Mouse (Mus musculus) heart, embryonic 14.5 days (tissue): ENCODE measurements around the gene Hist1h4c. TPM values are rescaled to one million over a fixed set of nuclear protein-coding genes. Genes with fewer than 3 reads are reported as not detected.
"Not testable (repeated sequence)": the region's sequence is repeated elsewhere in the genome, so short reads cannot be mapped to it uniquely, and the experiment has no call there.

ENCODE experiments used
- ATAC-seq: fragments of 200-750 bp; cut with Nextera tagmentation; 2 replicates; pipeline ENCODE4 v1.8.0; 2017; ENCODE audit warnings: low read depth, moderate TSS enrichment; ENCODE audit not compliant: insufficient number of reproducible peaks, insufficient read depth, low FRiP score
- H3K27ac ChIP-seq, 2 experiments: fragments of 200-500 bp in 1 of 2; fragments of 300-500 bp in 1 of 2; sonication (generic) in 1 of 2; replicated peaks in 1 of 2; 2 replicates each; pipeline ENCODE4 v1.5.1; 2012 to 2014; ENCODE audit warnings: low read depth in 2 of 2, low read length in 2 of 2, control low read depth in 1 of 2, mild to moderate bottlenecking in 1 of 2, mixed read lengths in 1 of 2; ENCODE audit not compliant: control insufficient read depth in 1 of 2, insufficient read depth in 1 of 2
- H3K27me3 ChIP-seq: fragments of 300-500 bp; sonication (generic); 2 replicates; pipeline ENCODE4 v1.6.1; 2014; ENCODE audit warnings: mild to moderate bottlenecking, low read length, control low read depth; ENCODE audit not compliant: control insufficient read depth, insufficient read depth
- H3K36me3 ChIP-seq: fragments of 300-500 bp; sonication (generic); 2 replicates; pipeline ENCODE4 v1.6.1; 2014; ENCODE audit warnings: mild to moderate bottlenecking, control low read depth, low read length, mixed read lengths; ENCODE audit not compliant: control insufficient read depth, insufficient read depth
- H3K4me1 ChIP-seq, 2 experiments: fragments of 200-500 bp in 1 of 2; fragments of 300-500 bp in 1 of 2; sonication (generic) in 1 of 2; 2 replicates each; pipeline ENCODE4 v1.6.1; 2012 to 2014; ENCODE audit warnings: low read length in 2 of 2, control low read depth in 1 of 2, mixed read lengths in 1 of 2; ENCODE audit not compliant: control insufficient read depth in 2 of 2, insufficient read depth in 2 of 2
- H3K4me2 ChIP-seq: fragments of 300-500 bp; sonication (generic); 2 replicates; pipeline ENCODE4 v1.6.1; 2014; ENCODE audit warnings: mild to moderate bottlenecking, low read length
- H3K4me3 ChIP-seq, 2 experiments: fragments of 200-500 bp in 1 of 2; fragments of 300-500 bp in 1 of 2; sonication (generic) in 1 of 2; 2 replicates each; pipeline ENCODE4 v1.5.1; 2012 to 2014; ENCODE audit warnings: low read length in 2 of 2, mild to moderate bottlenecking in 2 of 2, control low read depth in 1 of 2, low read depth in 1 of 2, moderate library complexity in 1 of 2; ENCODE audit not compliant: control insufficient read depth in 1 of 2, insufficient read depth in 1 of 2
- H3K9ac ChIP-seq: fragments of 300-500 bp; sonication (generic); 2 replicates; pipeline ENCODE4 v1.6.1; 2014; ENCODE audit warnings: mild to moderate bottlenecking, low read length
- H3K9me3 ChIP-seq: fragments of 300-500 bp; sonication (generic); 2 replicates; pipeline ENCODE4 v1.6.1; 2016; ENCODE audit warnings: low read length, control low read depth; ENCODE audit not compliant: control insufficient read depth
- WGBS: fragments of 180-500 bp; shearing (Covaris S2); extraction: QIAGEN DNeasy Blood & Tissue Kit; methylation state at CpG from one replicate; pipeline ENCODE4 v1.1.7; 2014; 5-methylcytosine and 5-hydroxymethylcytosine counted together
- polyA plus RNA-seq: library from polyadenylated mRNA; unstranded; fragments of >200 nt; fragmentation: Nextera tagmentation; extraction: Ambion mirVana; gene quantifications from 2 replicates; pipeline ENCODE4 v1.2.1, GENCODE M21; 2014

Hist1h4c gene
- polyA plus RNA-seq, 1 experiment from 2014 or later: 2.2 TPM

- H3K9ac ChIP-seq: no peak overlapping the region
- no peak overlapping the region for H3K4me2 ChIP-seq
- no peaks in the 10 kb centered on the region for H3K9me3 ChIP-seq
- no peak overlapping the region for H3K27ac ChIP-seq
- H3K4me3 ChIP-seq: no peak overlapping the region
- 71% methylated on average over 18 of the region's 18 CpGs for WGBS
- H3K27me3 ChIP-seq: no peaks in the 10 kb centered on the region
- no peak for ATAC-seq
- no peaks in the 10 kb centered on the region for H3K36me3 ChIP-seq
- H3K4me1 ChIP-seq: peaks cover 12 to 15% of the 10 kb centered on the region in 2 experiments
These were observed 30.4 kb upstream of the Hist1h4c start for GRCm38 (mm10) chr13:23728472-23729191.

GRCm38 (mm10) chr13:23725213-23725612, 27.0 kb upstream of the Hist1h4c start:
- H3K36me3 ChIP-seq: no peaks in the 10 kb centered on the region
- peaks cover 10 to 11% of the 10 kb centered on the region in 2 experiments; a peak in 3 of 4 replicates for H3K4me1 ChIP-seq
- no peak overlapping the region for H3K27ac ChIP-seq
- no peaks in the 10 kb centered on the region for H3K9me3 ChIP-seq
- no peak overlapping the region for H3K4me2 ChIP-seq
- H3K9ac ChIP-seq: no peak overlapping the region
- 73% methylated on average over 1 of the region's 1 CpGs for WGBS
- H3K27me3 ChIP-seq: no peaks in the 10 kb centered on the region
- no peak overlapping the region for H3K4me3 ChIP-seq
- ATAC-seq: no peak

GRCm38 (mm10) chr13:23724239-23724638, 26.0 kb upstream of the Hist1h4c start:
- Histone ChIP-seq H3K4me1 (peaks cover 10 to 11% of the 10 kb centered on the region in 2 experiments; a peak in 3 of 4 replicates), H3K27ac (no peak overlapping the region), H3K36me3 (no peaks in the 10 kb centered on the region), H3K4me2 (no peak overlapping the region), H3K4me3 (no peak overlapping the region), H3K9ac (no peak overlapping the region), H3K27me3 (no peaks in the 10 kb centered on the region), H3K9me3 (no peaks in the 10 kb centered on the region)
- 36% methylated on average over 4 of the region's 4 CpGs for WGBS
- ATAC-seq: no peak; the same call in 1 of the 2 replicates

GRCm38 (mm10) chr13:23717593-23718245, 19.5 kb upstream of the Hist1h4c start:
- H3K9ac ChIP-seq, H3K36me3 ChIP-seq, H3K27ac ChIP-seq, H3K4me1 ChIP-seq, H3K9me3 ChIP-seq, ATAC-seq, H3K4me2 ChIP-seq, H3K4me3 ChIP-seq, H3K27me3 ChIP-seq: not testable (repeated sequence)
- 26% methylated on average over 2 of the region's 2 CpGs for WGBS

GRCm38 (mm10) chr13:23717176-23717575, 18.9 kb upstream of the Hist1h4c start:
- H3K27me3 ChIP-seq: no peaks in the 10 kb centered on the region
- ATAC-seq: no peak
- no peak overlapping the region for H3K9ac ChIP-seq
- H3K9me3 ChIP-seq: no peaks in the 10 kb centered on the region
- no peak overlapping the region for H3K27ac ChIP-seq
- no peaks in the 10 kb centered on the region for H3K36me3 ChIP-seq
- no peak overlapping the region for H3K4me2 ChIP-seq
- H3K4me1 ChIP-seq: no peaks in the 10 kb centered on the region; a peak in 1 of 4 replicates
- 45% methylated on average over 11 of the region's 11 CpGs for WGBS
- no peak overlapping the region for H3K4me3 ChIP-seq

GRCm38 (mm10) chr13:23716261-23717042, 18.2 kb upstream of the Hist1h4c start:
- WGBS: 46% methylated on average over 5 of the region's 5 CpGs

GRCm38 (mm10) chr13:23710374-23711089, 12.3 kb upstream of the Hist1h4c start, which contains the start of gene Hfe:
Gene Hfe (minus strand): TSS chr13:23710854.
- H3K36me3 ChIP-seq: no peaks in the 10 kb centered on the region
- peaks cover 7 to 15% of the 10 kb centered on the region in 2 experiments for H3K4me1 ChIP-seq
- 3% methylated on average over 17 of the region's 17 CpGs for WGBS
- ATAC-seq: 0 out of 2 replicates have a peak, but pooled peaks have one; percentile 35
- H3K9me3 ChIP-seq: no peaks in the 10 kb centered on the region
- H3K4me2 ChIP-seq: peak within 1 kb of the TSS; percentile 79
- H3K27me3 ChIP-seq: no peaks in the 10 kb centered on the region
- peak within 1 kb of the TSS; percentile 53 to 60 for H3K4me3 ChIP-seq
- H3K9ac ChIP-seq: peak within 1 kb of the TSS; percentile 80
- peak within 1 kb of the TSS; percentile 31 to 39 for H3K27ac ChIP-seq

More at GRCm38 (mm10) chr13:23716261-23717042, 18.2 kb upstream of the Hist1h4c start:
- Histone ChIP-seq H3K9ac (no peak overlapping the region), H3K4me1 (no peaks in the 10 kb centered on the region; a peak in 1 of 4 replicates), H3K36me3 (no peaks in the 10 kb centered on the region), H3K4me3 (no peak overlapping the region), H3K27me3 (no peaks in the 10 kb centered on the region), H3K4me2 (no peak overlapping the region), H3K27ac (no peak overlapping the region), H3K9me3 (no peaks in the 10 kb centered on the region)
- no peak for ATAC-seq
